Mouse (Mus musculus) liver, embryonic 15.5 days (tissue): ENCODE measurements around the gene Pmm1. TPM values are rescaled to one million over a fixed set of nuclear protein-coding genes. Genes with fewer than 3 reads are reported as not detected.

Experiments
- ATAC-seq: fragments of 200-750 bp; cut with Nextera tagmentation; 2 replicates; pipeline ENCODE4 v1.8.0; 2017; ENCODE audit warnings: moderate number of reproducible peaks, mild to moderate bottlenecking, moderate library complexity; ENCODE audit not compliant: insufficient read depth
- H3K27ac ChIP-seq: fragments of 300-500 bp; sonication (generic); replicated peaks from 2 replicates; pipeline ENCODE4 v1.5.1; 2015; ENCODE audit warnings: mild to moderate bottlenecking, inconsistent platforms
- H3K27me3 ChIP-seq: fragments of 300-500 bp; sonication (generic); 2 replicates; pipeline ENCODE4 v1.6.1; 2015; ENCODE audit warnings: mild to moderate bottlenecking, inconsistent platforms
- H3K36me3 ChIP-seq: fragments of 300-500 bp; sonication (generic); replicated peaks from 2 replicates; pipeline ENCODE4 v1.6.1; 2015; ENCODE audit warnings: moderate library complexity, mild to moderate bottlenecking, inconsistent platforms
- H3K4me1 ChIP-seq: fragments of 300-500 bp; sonication (generic); replicated peaks from 2 replicates; pipeline ENCODE4 v1.6.1; 2015; ENCODE audit warnings: inconsistent platforms
- H3K4me2 ChIP-seq: fragments of 300-500 bp; sonication (generic); 2 replicates; pipeline ENCODE4 v1.6.1; 2015; ENCODE audit warnings: moderate library complexity, mild to moderate bottlenecking, inconsistent platforms
- H3K4me3 ChIP-seq: fragments of 300-500 bp; sonication (generic); replicated peaks from 2 replicates; pipeline ENCODE4 v1.5.1; 2015; ENCODE audit warnings: mild to moderate bottlenecking, inconsistent platforms
- H3K9ac ChIP-seq: fragments of 300-500 bp; sonication (generic); 2 replicates; pipeline ENCODE4 v1.6.1; 2015; ENCODE audit warnings: moderate library complexity, mild to moderate bottlenecking, inconsistent platforms
- H3K9me3 ChIP-seq: fragments of 300-500 bp; sonication (generic); replicated peaks from 2 replicates; pipeline ENCODE4 v1.6.1; 2016; ENCODE audit warnings: inconsistent platforms
- WGBS: fragments of 180-500 bp; shearing (Covaris S2); methylation state at CpG from one replicate; pipeline ENCODE4 v1.1.7; 2015; ENCODE audit warnings: mixed read lengths; ENCODE audit not compliant: insufficient replicate concordance; 5-methylcytosine and 5-hydroxymethylcytosine counted together
- polyA plus RNA-seq: library from polyadenylated mRNA; unstranded; fragments of >200 nt; fragmentation: Nextera tagmentation; extraction: Ambion mirVana; gene quantifications from 2 replicates; pipeline ENCODE4 v1.2.1, GENCODE M21; 2015

Gene Pmm1
- polyA plus RNA-seq, 1 experiment from 2014 or later: 17.8 TPM

DNA sequence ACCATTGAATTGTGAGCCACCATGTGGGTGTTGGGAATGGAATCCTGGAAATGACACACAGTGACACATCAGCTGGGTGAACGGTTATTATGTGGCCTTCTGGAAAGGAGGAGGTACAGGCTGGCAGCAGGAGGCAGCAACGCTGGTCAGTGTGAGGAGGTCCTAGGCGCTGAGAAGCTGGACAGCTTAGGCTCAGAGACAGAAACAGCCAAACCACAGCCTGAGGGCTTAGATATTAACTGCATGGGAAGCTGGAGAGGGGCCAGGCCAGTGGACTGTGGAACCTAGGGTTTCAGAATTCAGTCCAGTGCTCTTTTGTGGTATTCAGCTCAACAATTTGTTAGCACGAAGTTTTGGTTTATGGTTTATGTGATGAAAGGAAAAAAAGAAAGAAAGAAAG, 33.0 kb downstream of the Pmm1 start:
- Histone ChIP-seq H3K9me3 (no peaks in the 10 kb centered on the region), H3K27me3 (peaks cover 3% of the 10 kb centered on the region; the same call in 1 of the 2 replicates), H3K36me3 (no peaks in the 10 kb centered on the region; the same call in 1 of the 2 replicates), H3K4me1 (peaks cover 49% of the 10 kb centered on the region), H3K27ac (peak overlapping the region; percentile 66), H3K4me2 (peak overlapping the region; percentile 26; the same call in 1 of the 2 replicates), H3K9ac (no peak overlapping the region), H3K4me3 (no peak overlapping the region)
- WGBS: 42% methylated on average over 4 of the region's 4 CpGs
- ATAC-seq: no peak

DNA sequence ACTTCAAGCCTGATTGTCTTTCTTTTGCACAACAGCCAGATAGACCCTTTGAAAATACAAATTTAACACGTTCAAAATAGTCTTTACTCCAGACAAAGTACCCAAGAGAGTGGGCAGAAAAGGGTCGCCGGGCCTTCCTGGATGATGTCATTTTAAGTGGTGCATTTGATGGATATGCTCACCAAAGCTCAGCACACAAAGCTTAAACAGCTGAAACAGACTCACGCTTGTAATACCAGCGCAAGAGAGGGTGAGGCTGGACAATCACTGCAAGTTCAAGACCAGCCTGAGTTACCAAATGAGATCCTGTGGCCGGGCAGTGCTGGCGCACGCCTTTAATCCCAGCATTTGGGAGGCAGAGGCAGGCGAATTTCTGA, 34.3 kb downstream of the Pmm1 start:
- Histone ChIP-seq H3K4me2 (peak overlapping the region; percentile 100), H3K36me3 (peaks cover 5% of the 10 kb centered on the region; the same call in 1 of the 2 replicates), H3K9me3 (no peaks in the 10 kb centered on the region), H3K4me3 (peak overlapping the region; percentile 4; the same call in 1 of the 2 replicates), H3K9ac (no peak overlapping the region), H3K27me3 (no peaks in the 10 kb centered on the region; the same call in 1 of the 2 replicates), H3K4me1 (peaks cover 53% of the 10 kb centered on the region), H3K27ac (no peak overlapping the region)
- 35% methylated on average over 9 of the region's 9 CpGs for WGBS
- ATAC-seq: no peak

- under 1% methylated on average over 54 of the region's 54 CpGs for WGBS
- Histone ChIP-seq H3K9me3 (no peaks in the 10 kb centered on the region), H3K36me3 (peaks cover 5% of the 10 kb centered on the region; the same call in 1 of the 2 replicates), H3K27me3 (no peaks in the 10 kb centered on the region; the same call in 1 of the 2 replicates), H3K4me1 (peaks cover 53% of the 10 kb centered on the region), H3K9ac (peak within 1 kb of the TSS; percentile 72), H3K4me2 (peak within 1 kb of the TSS; percentile 100), H3K4me3 (peak within 1 kb of the TSS; percentile 77), H3K27ac (peak within 1 kb of the TSS; percentile 76)
- ATAC-seq: peak; percentile 88
Measured at GRCm38 (mm10) chr15:81925760-81926445, 34.8 kb downstream of the Pmm1 start, which contains the start of gene Polr3h. Gene Polr3h, minus strand, starts transcription at chr15:81926240.

GRCm38 (mm10) chr15:81924933-81925332, 35.8 kb downstream of the Pmm1 start:
- peak overlapping the region; percentile 72 for H3K9ac ChIP-seq
- ATAC-seq: peak; percentile 33; the same call in 1 of the 2 replicates
- 39% methylated on average over 11 of the region's 11 CpGs for WGBS
- peaks cover 5% of the 10 kb centered on the region; the same call in 1 of the 2 replicates for H3K36me3 ChIP-seq
- H3K9me3 ChIP-seq: no peaks in the 10 kb centered on the region
- peak overlapping the region; percentile 77 for H3K4me3 ChIP-seq
- H3K27me3 ChIP-seq: no peaks in the 10 kb centered on the region; the same call in 1 of the 2 replicates
- H3K4me1 ChIP-seq: peaks cover 53% of the 10 kb centered on the region
- H3K27ac ChIP-seq: peak overlapping the region; percentile 76
- peak overlapping the region; percentile 100 for H3K4me2 ChIP-seq

- Histone ChIP-seq H3K36me3 (peaks cover 30% of the 10 kb centered on the region), H3K9me3 (no peaks in the 10 kb centered on the region), H3K4me1 (peaks cover 35% of the 10 kb centered on the region), H3K9ac (no peak overlapping the region), H3K4me2 (no peak overlapping the region), H3K4me3 (no peak overlapping the region), H3K27me3 (no peaks in the 10 kb centered on the region), H3K27ac (no peak overlapping the region)
- ATAC-seq: no peak
- WGBS: 56% methylated on average over 5 of the region's 5 CpGs
Measured at GRCm38 (mm10) chr15:81921255-81921654, 39.5 kb downstream of the Pmm1 start.

- H3K9me3 ChIP-seq: no peaks in the 10 kb centered on the region
Measured at GRCm38 (mm10) chr15:81920546-81921217, 40.0 kb downstream of the Pmm1 start.

GRCm38 (mm10) chr15:81919062-81919461, 41.7 kb downstream of the Pmm1 start:
- ATAC-seq: no peak
- WGBS: 72% methylated on average over 5 of the region's 5 CpGs
- Histone ChIP-seq H3K27me3 (no peaks in the 10 kb centered on the region), H3K4me3 (no peak overlapping the region), H3K9me3 (no peaks in the 10 kb centered on the region), H3K9ac (no peak overlapping the region), H3K4me1 (peaks cover 32% of the 10 kb centered on the region), H3K27ac (no peak overlapping the region), H3K36me3 (peaks cover 52% of the 10 kb centered on the region), H3K4me2 (no peak overlapping the region)

More at GRCm38 (mm10) chr15:81920546-81921217, 40.0 kb downstream of the Pmm1 start:
- no peak for ATAC-seq
- WGBS: 82% methylated on average over 10 of the region's 10 CpGs
- peaks cover 32% of the 10 kb centered on the region for H3K4me1 ChIP-seq
- H3K9ac ChIP-seq: no peak overlapping the region
- H3K36me3 ChIP-seq: peaks cover 35% of the 10 kb centered on the region
- H3K4me2 ChIP-seq: no peak overlapping the region
- H3K27ac ChIP-seq: no peak overlapping the region
- H3K4me3 ChIP-seq: no peak overlapping the region
- H3K27me3 ChIP-seq: no peaks in the 10 kb centered on the region

DNA sequence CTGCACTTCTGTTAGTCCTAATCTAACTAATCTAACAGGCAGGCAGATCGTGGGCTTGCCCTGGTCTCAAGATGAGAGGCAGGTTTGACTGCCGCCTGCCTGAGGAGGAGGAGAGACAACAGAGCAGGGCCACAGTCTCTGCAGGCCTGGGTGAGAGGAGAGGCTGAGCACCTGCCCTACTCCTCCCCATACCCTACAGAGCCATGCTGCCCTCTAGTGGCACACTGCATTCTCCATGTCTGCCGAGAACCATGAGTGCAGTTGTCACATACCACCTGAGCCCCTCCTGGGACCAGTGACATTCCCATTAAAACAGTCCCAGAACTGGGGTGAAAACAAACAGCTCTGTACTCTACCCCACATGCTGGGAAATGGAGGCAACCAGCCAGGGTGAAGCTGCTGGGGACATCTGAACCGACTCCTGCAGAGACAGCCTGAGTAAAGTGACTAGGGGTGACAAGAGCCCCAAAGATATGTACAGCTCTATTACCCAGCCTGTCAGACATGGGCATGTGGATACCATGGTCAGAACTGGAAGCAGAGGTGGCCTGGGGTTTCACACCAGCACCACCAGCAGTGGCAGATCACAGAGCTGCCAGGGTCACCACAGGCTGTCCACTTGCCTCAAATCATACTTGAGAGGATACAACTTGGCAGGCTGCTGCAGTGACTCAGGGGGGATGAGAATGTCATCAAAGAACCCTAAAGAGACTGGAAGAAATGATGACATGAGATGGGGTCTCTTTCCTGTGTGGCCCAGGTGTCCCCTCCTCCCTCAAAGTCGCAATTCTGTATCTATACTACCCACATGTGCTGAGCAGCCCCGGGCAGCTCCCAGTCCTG, 42.9 kb downstream of the Pmm1 start:
- 0 out of 2 replicates have a peak, but pooled peaks have one; percentile 16 for ATAC-seq
- no peaks in the 10 kb centered on the region for H3K27me3 ChIP-seq
- H3K4me2 ChIP-seq: no peak overlapping the region
- no peak overlapping the region for H3K27ac ChIP-seq
- 45% methylated on average over 6 of the region's 6 CpGs for WGBS
- no peaks in the 10 kb centered on the region for H3K9me3 ChIP-seq
- H3K9ac ChIP-seq: no peak overlapping the region
- peaks cover 26% of the 10 kb centered on the region for H3K4me1 ChIP-seq
- peaks cover 64% of the 10 kb centered on the region for H3K36me3 ChIP-seq
- no peak overlapping the region for H3K4me3 ChIP-seq

GRCm38 (mm10) chr15:81917201-81917600, 43.5 kb downstream of the Pmm1 start:
- Histone ChIP-seq H3K27ac (no peak overlapping the region), H3K4me1 (peaks cover 26% of the 10 kb centered on the region), H3K36me3 (peaks cover 65% of the 10 kb centered on the region), H3K4me3 (no peak overlapping the region), H3K4me2 (no peak overlapping the region), H3K9ac (no peak overlapping the region), H3K27me3 (no peaks in the 10 kb centered on the region), H3K9me3 (no peaks in the 10 kb centered on the region)
- ATAC-seq: no peak
- 84% methylated on average over 12 of the region's 12 CpGs for WGBS

DNA sequence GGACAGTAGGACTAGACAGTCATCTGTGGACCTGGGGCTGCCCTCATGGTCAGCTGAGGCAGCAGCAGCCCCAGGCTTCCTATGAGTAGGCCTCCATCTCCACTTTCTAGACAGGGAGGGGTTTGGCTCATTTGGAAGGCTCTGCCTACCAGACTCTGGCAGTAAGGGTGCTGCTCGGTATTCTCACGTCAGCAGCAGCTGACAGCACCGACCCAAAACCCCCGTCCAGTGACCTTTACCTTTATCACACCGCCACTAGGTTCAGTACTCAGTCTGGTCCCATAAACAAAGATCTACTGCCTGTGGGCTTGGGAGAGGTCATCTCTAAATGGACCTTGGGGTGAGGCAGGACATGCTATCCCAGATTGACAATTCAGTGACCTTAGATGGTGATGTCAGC, 45.1 kb downstream of the Pmm1 start:
- Histone ChIP-seq H3K4me3 (no peak overlapping the region), H3K27ac (no peak overlapping the region), H3K36me3 (peaks cover 80% of the 10 kb centered on the region), H3K4me2 (no peak overlapping the region), H3K9me3 (no peaks in the 10 kb centered on the region), H3K4me1 (peaks cover 26% of the 10 kb centered on the region), H3K27me3 (no peaks in the 10 kb centered on the region), H3K9ac (no peak overlapping the region)
- WGBS: 77% methylated on average over 5 of the region's 5 CpGs
- ATAC-seq: no peak
